Mouse (Mus musculus): ENCODE measurements around the gene Khk.

Gene Khk

GRCm38 (mm10) chr5:30934725-30935461 lies 13.7 kb downstream of the Khk start:
- DNase-seq (ENCODE audit: low read depth, low spot score), result no peak

DNA sequence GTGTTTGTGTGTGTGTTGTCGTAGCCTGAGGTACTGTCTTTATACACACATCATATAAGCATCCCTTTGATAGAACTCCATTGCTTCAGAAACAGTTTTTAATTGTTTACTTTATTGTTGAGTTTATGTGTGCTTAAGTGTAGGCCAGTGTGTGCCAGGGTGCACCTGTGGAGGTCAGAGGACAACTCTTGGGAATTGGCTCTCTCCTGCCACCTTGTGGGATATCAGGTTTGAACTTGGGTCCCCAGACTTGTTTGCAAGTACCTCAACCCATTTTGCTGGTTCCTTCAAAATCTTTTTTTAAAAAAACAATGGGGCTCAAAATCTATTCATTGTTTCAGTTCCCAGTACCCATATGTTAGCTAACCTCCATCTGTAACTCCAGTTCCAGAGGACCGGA lies 21.8 kb downstream of the Khk start:
- DNase-seq (ENCODE audit: low read depth, low spot score), result peak; percentile 60

DNA sequence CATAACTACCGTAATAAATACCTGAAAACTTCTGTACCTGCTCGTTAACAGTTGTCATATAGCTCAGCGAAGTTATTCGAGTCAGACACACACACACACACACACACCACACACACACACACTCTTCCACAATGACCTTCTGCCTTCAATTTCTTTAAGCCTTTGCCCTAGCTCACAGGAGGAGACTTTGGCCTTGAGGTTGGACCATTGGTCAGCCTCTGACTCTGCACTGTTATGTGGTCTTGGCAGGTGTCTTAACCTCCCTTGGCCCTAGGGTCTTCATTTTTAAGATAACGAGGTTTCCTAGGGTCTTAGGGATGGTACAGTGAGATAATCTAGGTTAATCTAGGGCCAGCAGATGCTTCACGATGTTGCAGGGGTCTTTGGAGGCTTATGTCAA lies 23.1 kb downstream of the Khk start:
- DNase-seq (ENCODE audit: low read depth, low spot score), result no peak

- DNase-seq (ENCODE audit: low read depth, low spot score), result peak; percentile 68
Measured at GRCm38 (mm10) chr5:30944956-30945781, 23.9 kb downstream of the Khk start, which contains the start of gene Cgref1. Gene Cgref1 (minus strand): TSS chr5:30945591.

DNA sequence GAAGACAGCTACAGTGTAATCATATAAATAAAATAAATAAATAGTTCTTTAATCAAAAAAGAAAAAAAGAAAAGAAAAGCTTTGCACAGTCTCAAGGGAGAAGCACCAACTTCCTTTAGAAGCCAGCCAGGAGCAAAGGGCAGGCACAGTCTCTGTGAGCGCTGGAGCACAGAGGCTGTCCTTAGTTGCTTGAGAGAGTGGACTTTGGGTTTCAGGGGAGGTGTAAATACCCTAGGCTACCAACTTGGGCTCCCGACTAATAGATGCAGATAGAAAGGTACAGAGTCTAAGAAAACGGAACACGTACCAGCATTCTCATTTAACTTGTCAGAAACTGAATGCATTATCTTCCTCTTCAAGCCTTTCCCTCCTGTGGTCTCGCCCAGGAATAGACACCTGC lies 27.4 kb downstream of the Khk start:
- DNase-seq (ENCODE audit: low read depth, low spot score), result no peak

GRCm38 (mm10) chr5:30949654-30950326 lies 28.6 kb downstream of the Khk start:
- peak; percentile 92 for DNase-seq (ENCODE audit: low read depth, low spot score)

DNA sequence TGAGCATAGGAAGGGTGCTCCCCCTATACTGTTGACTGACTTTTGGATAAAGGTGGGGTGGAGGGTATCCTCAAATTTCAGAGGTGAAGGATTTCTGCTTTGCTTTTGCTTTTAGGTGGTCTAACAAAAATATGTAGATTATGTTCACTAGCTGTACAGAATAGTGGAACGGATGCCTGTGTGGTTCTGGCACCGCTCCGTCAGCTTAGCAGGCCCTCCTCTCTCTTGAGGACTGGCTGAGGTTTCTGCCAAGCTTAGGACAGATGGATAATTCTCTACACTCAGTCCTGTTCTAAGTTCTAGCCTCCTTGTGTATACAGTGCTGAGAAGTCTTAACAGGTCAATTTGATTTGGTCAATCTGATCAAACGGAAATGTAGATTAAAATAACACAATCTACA lies 29.2 kb downstream of the Khk start:
- DNase-seq (ENCODE audit: low read depth, low spot score), result no peak

GRCm38 (mm10) chr5:30950922-30951321 lies 29.7 kb downstream of the Khk start:
- no peak for DNase-seq (ENCODE audit: low read depth, low spot score)

DNA sequence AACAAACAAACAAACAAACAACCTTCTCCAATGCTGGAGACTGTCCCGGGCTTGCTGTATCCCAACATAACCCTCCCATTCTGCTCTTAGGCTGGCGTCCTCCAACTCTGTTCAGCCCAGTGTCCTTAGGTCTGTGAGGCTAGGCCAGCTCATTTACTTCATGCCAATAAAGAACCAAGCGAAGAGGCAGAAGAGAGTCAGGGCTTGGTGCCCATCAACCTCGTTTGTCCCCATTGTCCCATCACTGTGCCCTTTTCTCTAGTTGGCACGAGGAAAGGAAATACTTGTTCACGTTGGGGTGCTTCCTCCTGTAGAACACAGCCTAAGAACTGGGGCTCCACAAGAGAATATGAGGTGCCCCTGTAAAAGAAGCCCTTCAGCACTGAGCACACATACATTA lies 30.5 kb downstream of the Khk start:
- DNase-seq (ENCODE audit: low read depth, low spot score), result no peak

DNA sequence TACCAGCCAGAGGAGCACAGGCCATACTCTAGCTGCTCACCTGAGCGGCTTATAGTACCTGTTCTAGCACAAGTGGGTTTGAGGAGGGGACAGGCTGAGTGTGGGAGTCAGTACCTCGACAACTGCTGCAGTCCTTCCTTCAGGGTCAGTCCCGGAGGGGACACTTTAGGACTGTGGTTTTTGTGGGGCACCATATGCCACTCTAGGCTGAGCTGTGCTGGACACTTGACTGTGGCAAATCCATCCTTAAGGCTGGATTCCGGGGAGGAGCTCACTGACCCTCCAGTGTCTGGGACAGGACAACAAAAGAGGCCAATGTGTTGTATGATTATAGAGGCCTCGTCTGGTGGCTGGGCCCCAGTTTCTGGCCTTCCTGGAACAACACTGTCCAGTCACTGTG lies 31.3 kb downstream of the Khk start:
- no peak for DNase-seq (ENCODE audit: low read depth, low spot score)

- DNase-seq (ENCODE audit: low read depth, low spot score), result no peak
Measured at GRCm38 (mm10) chr5:30954065-30954464, 32.8 kb downstream of the Khk start.

DNA sequence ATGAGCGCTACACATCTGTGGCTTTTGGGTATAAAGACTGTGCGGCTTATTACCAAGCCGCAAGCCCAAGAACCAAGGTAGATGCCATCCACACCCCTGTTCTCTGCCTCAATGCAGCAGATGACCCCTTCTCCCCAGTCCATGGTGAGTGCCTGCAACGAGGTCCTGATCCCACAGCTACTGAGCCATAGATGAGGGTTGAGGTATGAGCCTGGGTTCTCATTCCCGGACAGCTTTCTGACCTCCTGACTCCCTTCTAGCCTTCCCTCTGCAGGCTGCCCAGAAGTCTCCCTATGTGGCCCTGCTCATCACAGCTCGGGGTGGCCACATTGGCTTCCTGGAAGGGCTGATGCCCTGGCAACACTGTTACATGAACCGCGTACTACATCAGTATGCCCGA lies 33.3 kb downstream of the Khk start:
- no peak for DNase-seq (ENCODE audit: low read depth, low spot score)

DNA sequence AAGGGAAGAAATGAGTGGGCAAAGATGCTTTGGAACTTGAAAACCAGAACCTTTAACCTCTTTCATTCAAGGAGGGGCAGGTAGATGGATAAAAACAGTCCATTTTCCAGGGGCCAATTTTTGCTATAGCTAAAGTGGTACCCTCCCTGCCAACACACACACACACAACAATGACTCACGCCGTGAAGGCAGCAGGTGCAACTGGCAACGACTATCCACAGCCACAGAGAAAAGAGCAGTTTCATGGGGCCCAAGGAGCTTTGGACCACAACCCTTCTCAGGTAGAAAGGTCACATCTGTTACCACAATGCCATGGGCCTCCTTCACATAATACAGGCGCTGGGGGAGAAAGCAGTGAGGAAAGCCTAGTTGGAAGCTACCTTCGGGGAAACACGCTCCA lies 34.5 kb downstream of the Khk start:
- no peak for DNase-seq (ENCODE audit: low read depth, low spot score)

- no peak for DNase-seq (ENCODE audit: low read depth, low spot score)
Measured at GRCm38 (mm10) chr5:30957891-30958290, 36.7 kb downstream of the Khk start.

DNA sequence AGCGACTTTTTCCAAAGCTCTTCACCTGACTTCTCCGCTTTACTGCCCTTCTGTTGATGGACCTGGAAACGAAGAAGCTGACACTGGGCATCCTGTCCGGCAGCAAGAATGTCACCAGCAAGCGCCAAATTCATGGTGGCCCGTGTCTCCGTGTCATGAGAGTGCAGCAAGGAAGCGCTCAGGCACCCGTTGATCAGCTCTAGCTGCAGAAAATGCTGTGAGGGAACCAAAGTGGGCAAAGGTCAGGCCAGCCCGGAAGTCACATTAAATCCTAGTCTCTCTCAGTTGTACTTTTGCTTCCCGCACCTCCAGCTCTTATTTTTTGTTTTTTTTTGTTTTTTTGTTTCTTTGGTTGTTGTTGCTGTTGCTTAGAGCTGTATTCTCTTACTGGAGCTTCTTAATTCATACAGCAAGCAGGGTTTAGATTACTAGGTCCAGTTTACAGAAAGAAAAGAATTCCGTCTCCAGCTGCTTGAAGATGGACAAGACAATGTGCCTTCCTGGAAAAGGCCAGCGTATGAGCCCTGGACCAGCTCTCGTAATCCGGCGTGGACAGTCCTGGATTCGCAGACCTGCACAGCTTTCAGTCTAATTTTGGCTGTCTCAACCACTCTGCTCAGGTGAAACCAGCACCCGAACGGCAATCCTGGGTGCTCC lies 38.1 kb downstream of the Khk start:
- DNase-seq (ENCODE audit: low read depth, low spot score), result no peak

- peak; percentile 97 for DNase-seq (ENCODE audit: low read depth, low spot score)
Measured at GRCm38 (mm10) chr5:30959966-30960501, 38.8 kb downstream of the Khk start, which contains the start of gene Preb. Gene Preb (minus strand): TSS chr5:30960361.

DNA sequence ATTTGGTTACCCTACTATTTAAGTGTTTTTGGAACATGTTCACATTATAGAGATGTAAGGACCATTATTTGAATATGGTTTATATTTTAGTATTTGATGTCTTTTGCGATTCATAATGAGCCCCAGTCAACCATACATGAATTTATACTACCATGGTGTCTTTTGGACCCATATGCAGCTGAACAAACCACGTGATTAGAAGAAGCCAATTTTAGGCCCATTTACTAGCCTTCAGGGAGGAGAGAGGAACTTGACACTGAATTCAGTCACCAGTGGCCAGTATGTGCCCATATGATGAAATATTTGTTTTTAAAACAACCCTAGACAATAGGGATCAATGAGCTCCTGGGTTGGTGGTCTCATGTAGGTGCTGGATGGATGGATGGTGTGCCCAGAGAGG lies 39.6 kb downstream of the Khk start:
- no peak for DNase-seq (ENCODE audit: low read depth, low spot score)

GRCm38 (mm10) chr5:30961545-30962505 lies 40.6 kb downstream of the Khk start:
- no peak for DNase-seq (ENCODE audit: low read depth, low spot score)

DNA sequence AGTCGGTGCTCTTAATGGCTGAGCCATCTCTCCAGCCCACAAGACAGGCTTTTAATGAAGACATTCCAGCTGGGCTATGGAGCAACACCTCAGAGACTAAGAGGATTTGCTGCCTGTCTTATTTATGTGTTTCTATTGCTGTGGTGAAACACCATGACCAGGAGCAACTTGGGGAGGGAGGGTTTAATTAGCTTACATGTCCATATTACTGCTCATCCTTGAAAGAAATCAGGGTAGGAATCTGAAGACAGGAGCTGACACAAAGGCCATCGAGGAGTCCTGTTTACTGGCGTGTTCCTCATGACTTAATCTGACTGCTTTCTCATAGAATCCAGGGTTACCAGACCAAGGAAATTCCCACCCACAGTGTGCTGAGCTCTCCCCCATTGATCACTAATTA lies 42.7 kb downstream of the Khk start:
- no peak for DNase-seq (ENCODE audit: low read depth, low spot score)

GRCm38 (mm10) chr5:30966189-30966588 lies 45.0 kb downstream of the Khk start:
- no peak for DNase-seq (ENCODE audit: low read depth, low spot score)
